Mouse (Mus musculus) kidney, postnatal 10 days (tissue): ENCODE measurements around the gene Rnf144a.
"Not testable (repeated sequence)": the region's sequence is repeated elsewhere in the genome, so short reads cannot be mapped to it uniquely, and the experiment has no call there.

ENCODE experiments used
- DNase-seq: peaks from one replicate; pipeline ENCODE4 v3.0.0; 2021; ENCODE audit warnings: mixed read lengths

Gene Rnf144a

GRCm38 (mm10) chr12:26415104-26415771, at the start of gene Rnf144a:
Gene Rnf144a, minus strand, starts transcription at chr12:26415254.
- peak; percentile 97 for DNase-seq

- DNase-seq, result no peak
Observed at GRCm38 (mm10) chr12:26460091-26460490, 45.0 kb upstream of the Rnf144a start.

GRCm38 (mm10) chr12:26456028-26456698, 41.1 kb upstream of the Rnf144a start, which contains the start of gene Rsad2:
Gene Rsad2, minus strand, starts transcription at chr12:26456452.
- peak; percentile 82 for DNase-seq

- DNase-seq, result no peak
Observed at GRCm38 (mm10) chr12:26454682-26455081, 39.6 kb upstream of the Rnf144a start.

GRCm38 (mm10) chr12:26452951-26453350, 37.9 kb upstream of the Rnf144a start:
- DNase-seq, result no peak

- no peak for DNase-seq
Observed at GRCm38 (mm10) chr12:26451150-26451549, 36.1 kb upstream of the Rnf144a start.

GRCm38 (mm10) chr12:26449483-26449882, 34.4 kb upstream of the Rnf144a start:
- DNase-seq, result no peak

- no peak for DNase-seq
Observed at GRCm38 (mm10) chr12:26446377-26447045, 31.5 kb upstream of the Rnf144a start.

GRCm38 (mm10) chr12:26444511-26444910, 29.5 kb upstream of the Rnf144a start:
- DNase-seq, result no peak

- DNase-seq, result peak; percentile 93
Observed at GRCm38 (mm10) chr12:26444054-26444453, 29.0 kb upstream of the Rnf144a start.

GRCm38 (mm10) chr12:26439366-26439765, 24.3 kb upstream of the Rnf144a start:
- no peak for DNase-seq

GRCm38 (mm10) chr12:26437950-26438349, 22.9 kb upstream of the Rnf144a start:
- no peak for DNase-seq

GRCm38 (mm10) chr12:26436334-26436733, 21.3 kb upstream of the Rnf144a start:
- DNase-seq, result peak; percentile 57

- not testable (repeated sequence) for DNase-seq
Observed at GRCm38 (mm10) chr12:26428771-26429170, 13.7 kb upstream of the Rnf144a start.

- DNase-seq, result no peak
Observed at GRCm38 (mm10) chr12:26424841-26425240, 9.8 kb upstream of the Rnf144a start.

- DNase-seq, result no peak
Observed at GRCm38 (mm10) chr12:26418322-26418721, 3.3 kb upstream of the Rnf144a start.

- DNase-seq, result no peak
Observed at GRCm38 (mm10) chr12:26416636-26417295, 1.7 kb upstream of the Rnf144a start.

GRCm38 (mm10) chr12:26414451-26415103, 477 bp downstream of the Rnf144a start:
- DNase-seq, result peak; percentile 71

GRCm38 (mm10) chr12:26413961-26414411, 1.1 kb downstream of the Rnf144a start:
- DNase-seq, result peak; percentile 35

- peak; percentile 47 for DNase-seq
Observed at GRCm38 (mm10) chr12:26412802-26413201, 2.3 kb downstream of the Rnf144a start.

GRCm38 (mm10) chr12:26411841-26412450, 3.1 kb downstream of the Rnf144a start:
- no peak for DNase-seq

GRCm38 (mm10) chr12:26410443-26410842, 4.6 kb downstream of the Rnf144a start:
- DNase-seq, result no peak
